Mouse (Mus musculus) testis, adult 2 months (tissue): ENCODE results near the gene Ube2d3.

ENCODE experiments used
- CTCF ChIP-seq: fragments of 200-500 bp; IDR thresholded peaks from 2 replicates; pipeline ENCODE4 v1.5.1; 2012; ENCODE audit warnings: low read depth, mild to moderate bottlenecking, inconsistent platforms, low read length, moderate library complexity; ENCODE audit not compliant: control insufficient read depth, insufficient read depth, insufficient replicate concordance
- POLR2A ChIP-seq: fragments of 200-500 bp; IDR thresholded peaks from 2 replicates; pipeline ENCODE4 v1.6.1; 2012; ENCODE audit warnings: low read depth, mild to moderate bottlenecking, inconsistent platforms, low read length, moderate library complexity; ENCODE audit not compliant: control insufficient read depth

DNA sequence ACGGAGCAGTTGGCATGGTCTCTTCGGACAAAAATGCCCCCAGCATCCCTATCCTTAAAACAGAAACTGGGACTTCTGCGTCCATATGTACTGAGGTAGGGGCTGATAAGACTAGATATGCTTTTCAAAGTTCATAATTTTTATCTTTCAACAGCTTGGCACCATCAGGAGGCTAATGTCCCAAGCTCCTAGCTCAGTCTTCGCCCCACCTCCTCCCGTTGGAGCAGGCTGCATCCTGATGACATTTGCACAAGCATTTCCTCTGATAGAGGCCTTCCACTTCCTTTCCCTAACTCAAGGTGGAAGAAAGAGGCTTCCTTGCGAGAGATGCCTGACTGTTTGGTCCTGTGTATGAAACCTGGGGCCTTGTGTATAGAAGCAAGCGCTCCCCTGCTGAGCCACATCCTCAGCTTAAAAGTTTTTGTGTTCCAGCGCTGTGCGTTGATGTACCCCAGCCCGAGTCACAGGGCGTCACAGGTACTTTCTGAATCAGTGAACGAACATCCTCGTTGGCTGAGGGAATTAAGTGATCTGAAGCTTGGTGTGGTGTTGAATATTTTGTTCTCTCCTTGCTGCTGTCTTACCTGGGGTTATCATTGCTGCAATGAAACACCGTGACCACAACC is 76.0 kb downstream of the Ube2d3 start:
- TF ChIP-seq CTCF (no peak), POLR2A (no peak)
